Mouse (Mus musculus) CH12.LX (cell line): ENCODE results near the gene Pxn.

Source experiments
- CTCF ChIP-seq, 2 experiments: IDR thresholded peaks in 1 of 2; conservative IDR thresholded peaks in 1 of 2; 2 replicates each; pipeline ENCODE4 v1.5.1; 2011 to 2012; ENCODE audit warnings: low read depth in 2 of 2, low read length in 2 of 2, improper control_type of control experiment in 1 of 2, inconsistent platforms in 1 of 2, mild to moderate bottlenecking in 1 of 2, moderate library complexity in 1 of 2
- ELF1 ChIP-seq: IDR thresholded peaks from 2 replicates; pipeline ENCODE4 v1.6.1; 2014; ENCODE audit warnings: low read depth, mild to moderate bottlenecking, inconsistent platforms, low read length, improper control_type of control experiment
- POLR2A ChIP-seq: IDR thresholded peaks from 2 replicates; pipeline ENCODE4 v1.6.1; 2011; ENCODE audit warnings: low read depth, mild to moderate bottlenecking, improper control_type of control experiment, low read length

DNA sequence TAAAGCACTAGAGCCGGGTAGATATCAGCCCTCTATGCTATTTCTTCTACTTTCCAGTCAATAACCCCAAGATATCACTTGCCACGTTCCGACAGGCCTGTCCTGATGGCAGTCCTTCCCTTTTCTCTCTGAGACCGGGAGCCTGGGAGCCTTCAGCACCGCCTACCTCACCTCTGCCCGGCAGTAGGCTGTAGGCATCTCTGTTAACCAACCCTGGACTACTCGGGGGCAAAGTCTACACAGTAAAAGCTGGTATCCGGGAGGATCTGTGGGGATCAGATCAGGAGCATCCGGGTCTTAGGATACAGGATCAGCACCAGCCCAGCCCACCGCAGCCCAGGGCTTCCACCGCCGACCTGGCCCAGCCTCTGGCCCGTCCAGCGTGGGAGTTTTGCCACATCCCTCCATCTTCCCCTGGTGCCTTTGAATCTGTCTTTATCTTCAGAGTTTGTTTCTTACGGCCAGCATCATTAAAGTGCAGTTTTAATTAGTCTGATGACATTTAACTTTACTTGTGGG is 16.6 kb downstream of the Pxn start:
- TF ChIP-seq CTCF (conservative IDR thresholded peaks at IDR 0.05 in 1 of 2, IDR thresholded peaks at IDR 0.05 in 1 of 2; ENCODE audit: low read depth in 2 of 2, low read length in 2 of 2): no peak
- TF ChIP-seq ELF1: no peak
- no peak for TF ChIP-seq POLR2A
